Mouse (Mus musculus) erythroid progenitor cell, adult 5-6 weeks (primary cell): ENCODE results near the gene Olfr288. TPM values are rescaled to one million over a fixed set of nuclear protein-coding genes. Genes with fewer than 3 reads are reported as not detected.

Source experiments
- ATAC-seq: replicated peaks from 2 replicates; pipeline ENCODE4 v1.8.0; 2016; ENCODE audit warnings: moderate number of reproducible peaks, mild to moderate bottlenecking, moderate TSS enrichment, inconsistent platforms; ENCODE audit not compliant: poor library complexity, low FRiP score, severe bottlenecking
- total RNA-seq, 2 experiments: library from RNA; stranded (forward) in 1 of 2; stranded (reverse) in 1 of 2; fragments of 150-400 nt in 1 of 2; fragments of 186-747, 209-891 nt in 1 of 2; gene quantifications; 2 replicates each; pipeline versions ENCODE4 v1.2.3 to v1.2.4; 2015 to 2017; ENCODE audit warnings: low replicate concordance in 2 of 2

The Olfr288 gene
- total RNA-seq, 2 experiments from 2014 or later, result not detected

DNA sequence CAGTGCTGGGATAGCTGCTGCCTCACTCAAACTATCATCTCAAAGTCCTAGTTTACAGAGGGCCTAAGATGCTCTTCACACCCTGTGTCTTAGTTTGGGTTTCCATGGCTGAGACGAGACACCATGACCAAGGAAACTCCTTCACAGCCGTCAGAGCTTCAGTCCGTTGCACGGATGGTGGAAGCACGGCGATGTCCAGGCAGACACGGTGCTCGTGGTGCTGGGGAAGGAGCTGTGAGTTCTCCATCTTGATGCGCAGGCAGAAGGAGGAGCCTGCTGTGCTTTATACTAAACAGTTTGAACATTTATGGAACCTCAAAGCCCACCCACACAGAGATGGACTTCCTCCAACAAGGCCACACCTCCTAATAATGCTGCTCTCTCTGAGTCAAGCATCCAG is 58.5 kb downstream of the Olfr288 start:
- no peak for ATAC-seq

Other genes with a start within 250 kb of the Olfr288 start
- 2.1 and 2.5 TPM in 2 replicates for gene Tmem106c, start 231.3 kb downstream of the Olfr288 start, total RNA-seq (2015; ENCODE audit: low replicate concordance)
- 3.9 and 4.9 TPM in 2 replicates for gene Tmem106c, start 231.3 kb downstream of the Olfr288 start, total RNA-seq (2017; ENCODE audit: low replicate concordance)
- gene Col2a1, start 190.8 kb downstream of the Olfr288 start, total RNA-seq (2015; ENCODE audit: low replicate concordance), result not detected in 2 replicates
- gene Col2a1, start 190.8 kb downstream of the Olfr288 start, total RNA-seq (2017; ENCODE audit: low replicate concordance), result not detected in 2 replicates
- gene Pfkm, start 103.0 kb downstream of the Olfr288 start, total RNA-seq (2015; ENCODE audit: low replicate concordance), result 4.3 and 8.8 TPM in 2 replicates
- gene Pfkm, start 103.0 kb downstream of the Olfr288 start, total RNA-seq (2017; ENCODE audit: low replicate concordance), result 17.8 and 22.8 TPM in 2 replicates
- 35.0 and 47.4 TPM in 2 replicates for gene Senp1, start 101.8 kb downstream of the Olfr288 start, total RNA-seq (2015; ENCODE audit: low replicate concordance)
- gene Senp1, start 101.8 kb downstream of the Olfr288 start, total RNA-seq (2017; ENCODE audit: low replicate concordance), result 42.2 and 49.9 TPM in 2 replicates
- 8.8 and 28.8 TPM in 2 replicates for gene Asb8, start 29.9 kb downstream of the Olfr288 start, total RNA-seq (2015; ENCODE audit: low replicate concordance)
- 4.2 and 8.1 TPM in 2 replicates for gene Asb8, start 29.9 kb downstream of the Olfr288 start, total RNA-seq (2017; ENCODE audit: low replicate concordance)
- gene Ccdc184, start 28.4 kb downstream of the Olfr288 start, total RNA-seq (2015; ENCODE audit: low replicate concordance), result not detected in 2 replicates
- not detected in 2 replicates for gene Ccdc184, start 28.4 kb downstream of the Olfr288 start, total RNA-seq (2017; ENCODE audit: low replicate concordance)
- not detected in 2 replicates for gene Gm44579, start 25.4 kb upstream of the Olfr288 start, total RNA-seq (2015; ENCODE audit: low replicate concordance)
- gene Gm44579, start 25.4 kb upstream of the Olfr288 start, total RNA-seq (2017; ENCODE audit: low replicate concordance), result not detected in 2 replicates
- gene Olfr287, start 25.5 kb upstream of the Olfr288 start, total RNA-seq (2015; ENCODE audit: low replicate concordance), result not detected in 2 replicates
- gene Olfr287, start 25.5 kb upstream of the Olfr288 start, total RNA-seq (2017; ENCODE audit: low replicate concordance), result not detected in 2 replicates
- gene Olfr286, start 38.9 kb upstream of the Olfr288 start, total RNA-seq (2015; ENCODE audit: low replicate concordance), result not detected in 2 replicates
- not detected in 2 replicates for gene Olfr286, start 38.9 kb upstream of the Olfr288 start, total RNA-seq (2017; ENCODE audit: low replicate concordance)
- gene H1fnt, start 61.8 kb upstream of the Olfr288 start, total RNA-seq (2015; ENCODE audit: low replicate concordance), result not detected in 2 replicates
- not detected in 2 replicates for gene H1fnt, start 61.8 kb upstream of the Olfr288 start, total RNA-seq (2017; ENCODE audit: low replicate concordance)
- gene Zfp641, start 100.6 kb upstream of the Olfr288 start, total RNA-seq (2015; ENCODE audit: low replicate concordance), result not detected in 2 replicates
- gene Zfp641, start 100.6 kb upstream of the Olfr288 start, total RNA-seq (2017; ENCODE audit: low replicate concordance), result not detected in 2 replicates
- not detected in 2 replicates for gene Olfr285, start 121.8 kb upstream of the Olfr288 start, total RNA-seq (2015; ENCODE audit: low replicate concordance)
- gene Olfr285, start 121.8 kb upstream of the Olfr288 start, total RNA-seq (2017; ENCODE audit: low replicate concordance), result not detected in 2 replicates
- not detected in 2 replicates for gene Olfr284, start 145.4 kb upstream of the Olfr288 start, total RNA-seq (2015; ENCODE audit: low replicate concordance)
- not detected in 2 replicates for gene Olfr284, start 145.4 kb upstream of the Olfr288 start, total RNA-seq (2017; ENCODE audit: low replicate concordance)
- not detected in 2 replicates for gene Olfr283, start 185.4 kb upstream of the Olfr288 start, total RNA-seq (2015; ENCODE audit: low replicate concordance)
- gene Olfr283, start 185.4 kb upstream of the Olfr288 start, total RNA-seq (2017; ENCODE audit: low replicate concordance), result not detected in 2 replicates
- not detected in 2 replicates for gene Olfr282, start 235.7 kb upstream of the Olfr288 start, total RNA-seq (2015; ENCODE audit: low replicate concordance)
- gene Olfr282, start 235.7 kb upstream of the Olfr288 start, total RNA-seq (2017; ENCODE audit: low replicate concordance), result not detected in 2 replicates